Mouse (Mus musculus) urinary bladder, postnatal 4 days (tissue): ENCODE results near the gene Wipi1.
"Not testable (repeated sequence)": the region's sequence is repeated elsewhere in the genome, so short reads cannot be mapped to it uniquely, and the experiment has no call there.

Experiments
- DNase-seq, 2 experiments: peaks; one replicate each; pipeline ENCODE4 v3.0.0; 2021 to 2022; ENCODE audit warnings: low spot score in 2 of 2

Wipi1 gene

GRCm38 (mm10) chr11:109619055-109619454 lies 7.3 kb upstream of the Wipi1 start:
- DNase-seq, result not testable (repeated sequence)

DNA sequence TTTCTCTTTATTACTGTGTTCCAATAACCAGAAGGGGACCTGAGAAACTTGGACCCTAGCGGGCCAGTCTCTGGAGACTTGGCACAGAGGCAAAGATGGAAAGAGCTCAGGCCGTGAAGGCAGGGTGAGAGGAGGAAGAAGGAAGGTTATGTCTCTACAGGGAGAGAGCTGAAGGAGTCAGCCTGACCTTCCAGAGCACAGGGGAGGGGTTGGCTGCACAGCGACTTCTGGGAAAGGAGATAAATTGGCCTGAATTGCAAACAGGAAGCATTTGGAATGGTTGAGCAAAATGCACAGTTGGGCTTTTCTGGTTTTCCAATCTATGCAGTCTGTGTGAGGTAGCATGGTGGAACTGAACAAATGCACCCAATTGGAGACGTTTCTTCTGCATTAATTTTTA lies 5.0 kb upstream of the Wipi1 start:
- no peak for DNase-seq

GRCm38 (mm10) chr11:109616352-109616751 lies 4.6 kb upstream of the Wipi1 start:
- no peak for DNase-seq

GRCm38 (mm10) chr11:109615286-109615685 lies 3.5 kb upstream of the Wipi1 start:
- no peak for DNase-seq

- DNase-seq, result no peak
Measured at GRCm38 (mm10) chr11:109612871-109613529, 1.2 kb upstream of the Wipi1 start.

- no peak for DNase-seq
Measured at GRCm38 (mm10) chr11:109610795-109611302, 918 bp downstream of the Wipi1 start.

GRCm38 (mm10) chr11:109610046-109610794 lies 1.5 kb downstream of the Wipi1 start:
- DNase-seq, result no peak

DNA sequence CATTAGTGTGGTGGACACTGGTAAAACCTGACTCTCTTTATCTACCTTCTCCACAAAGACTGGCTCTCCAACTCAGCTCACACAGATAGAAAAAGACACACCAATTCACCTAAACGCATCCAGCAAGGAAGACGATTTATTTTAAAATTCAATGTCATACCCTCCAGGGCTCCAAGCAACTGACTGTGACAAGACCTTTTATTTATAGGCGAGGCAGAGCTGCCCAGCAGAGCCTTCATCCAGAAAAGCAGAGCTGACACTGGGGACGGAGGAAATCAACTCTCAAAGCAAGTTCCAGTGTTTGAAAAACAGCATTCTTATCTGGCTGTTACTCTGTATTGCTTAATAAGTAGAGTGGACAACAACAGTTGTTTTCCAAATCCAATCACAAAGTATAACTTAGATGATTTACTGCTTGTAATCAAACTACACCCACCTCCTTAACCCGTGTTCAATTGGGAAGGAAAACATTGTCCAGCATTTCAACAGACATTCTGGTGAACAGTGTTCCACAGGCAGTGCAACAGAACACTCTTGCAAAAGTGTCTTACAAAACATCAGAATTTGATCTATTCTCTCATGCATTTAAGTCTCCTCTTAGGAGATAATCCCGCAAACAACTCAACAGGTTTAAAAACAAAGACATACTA lies 2.7 kb downstream of the Wipi1 start:
- no peak for DNase-seq

DNA sequence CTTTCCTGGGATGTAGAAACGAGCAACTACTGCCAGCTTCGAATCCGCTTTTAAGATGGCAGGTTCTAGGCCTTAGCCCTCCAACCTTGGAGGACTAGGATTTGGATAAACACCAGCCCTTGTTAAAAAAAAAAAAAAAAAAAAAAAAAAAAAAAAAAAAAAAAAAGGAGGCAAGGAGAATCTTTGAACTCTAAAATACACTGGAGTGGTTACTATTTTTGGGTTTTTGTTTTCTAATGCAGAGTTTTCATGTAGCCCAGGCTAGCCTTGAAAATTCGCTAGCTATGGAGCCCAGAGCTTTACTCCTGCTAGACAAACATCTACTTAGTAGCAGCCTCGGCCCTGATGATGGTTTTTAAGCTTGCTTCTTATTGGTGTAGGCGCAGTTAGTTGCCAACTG lies 4.2 kb downstream of the Wipi1 start:
- DNase-seq, result no peak

DNA sequence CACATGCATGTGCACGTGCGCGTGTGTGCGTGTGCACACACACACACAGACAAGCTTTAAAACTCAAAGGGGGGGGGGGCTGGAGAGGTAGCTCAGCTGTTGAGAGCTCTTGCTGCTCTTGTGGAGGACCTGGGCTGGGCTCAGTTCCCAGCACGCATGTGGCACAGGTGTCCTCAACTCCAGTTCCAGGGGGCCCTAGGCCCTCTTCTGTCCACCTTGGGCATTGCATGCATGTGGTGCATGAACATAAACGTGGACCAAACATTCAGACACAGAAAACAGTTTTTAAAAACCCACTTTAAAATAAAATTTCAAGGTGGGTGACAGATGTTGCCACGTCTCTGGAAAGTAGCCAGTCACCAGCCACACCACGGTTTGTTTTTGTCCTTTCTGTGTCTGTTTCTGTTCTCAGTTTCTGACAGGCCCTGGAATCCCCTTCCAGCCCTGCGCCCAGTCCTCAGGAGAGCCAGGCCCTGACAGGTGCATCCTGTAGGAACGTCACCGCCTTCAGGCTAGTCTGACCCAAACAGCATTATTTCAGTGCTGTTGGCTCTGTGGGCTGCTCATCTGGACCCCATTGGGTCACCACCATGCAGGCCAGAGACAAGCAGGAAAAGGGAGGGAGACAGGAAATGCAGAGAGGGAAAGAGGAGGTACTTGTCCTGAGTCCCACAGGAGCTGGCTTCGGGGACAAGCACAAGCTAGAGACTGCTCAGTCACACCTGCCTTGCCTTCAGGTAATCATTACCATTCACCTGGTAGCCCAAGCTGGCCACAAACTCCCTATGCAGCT lies 12.8 kb downstream of the Wipi1 start:
- no peak for DNase-seq

- DNase-seq, result no peak
Measured at GRCm38 (mm10) chr11:109594761-109595160, 17.0 kb downstream of the Wipi1 start.

GRCm38 (mm10) chr11:109593200-109593981 lies 18.4 kb downstream of the Wipi1 start:
- DNase-seq, result no peak

GRCm38 (mm10) chr11:109591511-109591910 lies 20.3 kb downstream of the Wipi1 start:
- DNase-seq, result no peak

- no peak for DNase-seq
Measured at GRCm38 (mm10) chr11:109590012-109590411, 21.8 kb downstream of the Wipi1 start.

- DNase-seq, result no peak
Measured at GRCm38 (mm10) chr11:109587638-109588374, 24.0 kb downstream of the Wipi1 start.

DNA sequence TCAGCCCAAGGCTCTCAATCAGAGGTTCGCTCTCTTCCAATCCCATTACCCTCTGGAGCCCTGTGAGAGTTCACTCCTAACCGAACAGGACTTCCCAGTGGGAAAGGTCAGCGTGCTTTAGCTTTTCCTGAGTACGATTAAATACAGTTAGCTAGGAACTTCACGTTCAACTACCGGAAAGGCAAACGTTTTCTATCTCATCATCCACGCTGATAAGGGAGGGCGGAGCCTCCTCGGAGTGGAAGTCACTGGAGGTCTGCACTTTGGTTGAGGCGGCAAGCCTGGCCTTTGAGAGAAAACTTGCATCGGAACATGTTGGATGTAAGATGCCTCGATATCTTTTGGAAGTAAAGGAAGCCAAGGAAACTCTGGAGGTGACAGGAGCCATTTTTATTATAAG lies 24.7 kb downstream of the Wipi1 start:
- DNase-seq, result no peak

DNA sequence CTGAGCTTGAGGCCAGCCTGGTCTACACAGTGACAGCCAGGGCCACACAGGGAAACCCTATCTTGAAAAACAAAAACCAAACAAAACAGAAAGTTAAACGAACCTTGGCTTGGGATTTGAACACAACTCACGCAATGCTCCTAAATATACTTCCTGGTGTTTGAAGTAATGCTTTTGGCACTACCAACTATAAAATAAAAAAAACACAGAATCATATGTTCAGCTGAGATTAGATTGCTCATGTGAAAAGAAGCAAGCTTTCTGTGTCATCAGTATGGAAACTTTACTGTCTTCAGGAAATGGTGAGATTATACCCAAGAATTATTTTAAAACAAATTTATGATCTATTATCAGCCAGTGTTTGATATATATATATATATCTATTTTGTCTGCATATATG lies 25.3 kb downstream of the Wipi1 start:
- DNase-seq, result no peak

DNA sequence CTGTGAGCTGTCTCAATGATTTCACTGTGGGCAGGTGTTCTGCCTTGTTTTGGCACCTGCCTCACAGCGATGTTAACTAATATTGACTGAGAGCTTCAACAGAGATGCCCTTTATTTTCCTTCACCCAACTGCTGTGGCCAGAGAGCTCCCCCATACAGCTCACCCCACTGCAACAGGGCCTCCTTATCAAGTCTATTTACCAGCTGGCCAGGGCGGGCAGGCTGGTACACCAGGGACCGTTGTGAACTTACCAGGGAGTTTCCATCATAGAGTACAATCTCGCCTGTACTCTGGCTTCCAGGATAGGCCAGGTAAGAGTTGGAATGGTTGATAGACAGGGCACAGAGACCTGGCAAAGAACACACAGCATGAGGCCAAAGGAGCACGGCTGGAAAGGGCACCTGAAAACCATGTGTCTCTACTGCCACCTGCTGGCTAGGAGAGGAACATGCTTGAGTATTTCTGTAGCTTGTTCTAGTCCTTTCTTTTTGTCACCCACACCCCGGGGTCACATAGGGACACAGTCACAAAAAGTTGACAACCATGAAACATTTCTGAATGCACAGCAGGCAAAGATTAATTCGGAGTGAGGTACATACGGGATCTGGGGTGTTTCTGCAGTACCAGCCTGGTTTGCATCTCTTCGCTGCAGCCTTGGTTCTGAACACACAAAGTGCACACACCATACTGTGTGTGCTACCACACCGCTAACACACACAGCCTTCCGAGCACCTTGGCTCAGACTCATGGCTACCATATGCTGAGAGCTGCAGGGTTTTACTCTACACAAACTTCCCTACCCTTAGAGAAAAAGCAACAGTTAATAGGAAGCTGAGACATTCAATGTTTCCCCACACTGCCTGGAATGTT lies 26.7 kb downstream of the Wipi1 start:
- DNase-seq, result peak in 1 of 2 experiments; percentile 47

DNA sequence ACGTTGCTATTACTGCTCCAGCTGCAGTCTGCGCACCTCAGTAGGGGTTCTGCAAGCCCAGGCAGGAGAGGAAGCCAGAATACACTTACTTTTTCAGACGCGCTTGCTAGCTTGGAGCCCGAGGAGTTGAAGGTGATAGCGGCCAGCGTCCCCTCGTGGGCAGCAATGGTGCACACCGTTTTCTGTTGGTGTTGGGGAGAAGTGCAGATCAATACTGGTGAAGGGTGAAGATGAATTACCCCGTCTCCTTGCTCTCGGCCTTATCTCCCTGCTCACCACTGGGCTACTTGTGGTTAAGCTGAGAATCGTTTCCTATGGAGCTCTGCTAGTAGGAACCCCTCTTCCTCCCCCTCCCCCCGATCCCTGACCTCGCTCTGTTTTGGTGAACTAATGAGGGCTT lies 27.8 kb downstream of the Wipi1 start:
- DNase-seq, result no peak
